ENCODE assay signal across 25 mouse cellular contexts in genomic region chr5:67262964-67263363, GRCm38 (mm10). TPM values are rescaled to one million over a fixed set of nuclear protein-coding genes. Genes with fewer than 3 reads are reported as not detected.
DNase-seq lines count a peak whose midpoint lies in the region; ATAC-seq and TF ChIP-seq lines count a peak whose summit lies in the region.
"Had no signal": no experiment of that assay in that cellular context is flagged by ENCODE, and none has a peak within 500 bp of the region (broad histone marks: within the 10 kb centered on the region; RNA-seq: fewer than 3 reads in every experiment).

No protein-coding gene starts in this region.

- H3K4me2 ChIP-seq in liver, embryonic 12.5 days: peak overlapping the region; percentile 78
- peak overlapping the region; percentile 80 for H3K4me2 ChIP-seq in liver, postnatal 0 days (ENCODE audit: low read depth, low read length)
- H3K4me2 ChIP-seq in forebrain, embryonic 11.5 days (ENCODE audit: low read depth, low read length, severe bottlenecking): no peak overlapping the region
- H3K4me2 ChIP-seq: forebrain, embryonic 13.5 days; heart, embryonic 11.5 days; hindbrain, embryonic 12.5 days; midbrain, embryonic 13.5 days; neural tube, embryonic 13.5 days; stomach, embryonic 15.5 days had no signal

- no peak overlapping the region for H3K4me3 ChIP-seq in MEL (ENCODE audit: control insufficient read depth in 1 of 2, insufficient read depth in 1 of 2, low read depth in 2 of 2, low read length in 2 of 2)
- peak overlapping the region; percentile 89 for H3K4me3 ChIP-seq in liver, embryonic 12.5 days
- peak overlapping the region; percentile 74 for H3K4me3 ChIP-seq in liver, postnatal 0 days (ENCODE audit: low read depth, low read length)
- H3K4me3 ChIP-seq in forebrain, embryonic 11.5 days (ENCODE audit: low read depth, low read length): no peak overlapping the region
- H3K4me3 ChIP-seq: forebrain, embryonic 13.5 days; hindbrain, embryonic 12.5 days; megakaryocyte, embryonic 14.5 days; midbrain, embryonic 13.5 days; neural tube, embryonic 13.5 days; stomach, embryonic 15.5 days had no signal

- no peak for TF ChIP-seq EP300 in MEL (IDR thresholded peaks at IDR 0.05; ENCODE audit: low read depth in 1 of 2, low read length in 2 of 2)
- peak; percentile 86 for TF ChIP-seq EP300 in liver, postnatal 0 days (IDR thresholded peaks at IDR 0.05; ENCODE audit: low read depth)

- no peak for DNase-seq in MEL (ENCODE audit: low read depth, low spot score)
- no peak for DNase-seq in liver, postnatal 0 days
- DNase-seq in forebrain, embryonic 11.5 days (ENCODE audit: low spot score): no peak
- no peak for DNase-seq in urinary bladder, postnatal 36 days (ENCODE audit: low spot score in 2 of 2)
- DNase-seq: adrenal gland, postnatal 36 days; cerebellum, adult 8-10 months; cerebellum, postnatal 25 days; gastrocnemius, postnatal 14 days; heart, postnatal 36 days; kidney, adult 11 months; kidney, postnatal 14 days; lung, postnatal 4 days; right cerebral cortex, postnatal 14 days; thymus, postnatal 25 days had no signal

- no peaks in the 10 kb centered on the region for H3K27me3 ChIP-seq in MEL (ENCODE audit: control insufficient read depth in 1 of 2, insufficient read depth in 2 of 2, low read length in 2 of 2)
- H3K27me3 ChIP-seq in liver, embryonic 12.5 days (replicated peaks): no peaks in the 10 kb centered on the region
- H3K27me3 ChIP-seq in liver, postnatal 0 days (ENCODE audit: insufficient read depth, low read length): no peaks in the 10 kb centered on the region
- no peaks in the 10 kb centered on the region for H3K27me3 ChIP-seq in forebrain, embryonic 11.5 days (ENCODE audit: control insufficient read depth, insufficient read depth, low read length)
- H3K27me3 ChIP-seq: forebrain, embryonic 13.5 days; hindbrain, embryonic 12.5 days; megakaryocyte, embryonic 14.5 days; midbrain, embryonic 13.5 days; neural tube, embryonic 13.5 days; stomach, embryonic 15.5 days had no signal

- H3K9ac ChIP-seq in MEL (ENCODE audit: control insufficient read depth, low read depth, low read length, poor library complexity, severe bottlenecking): no peak overlapping the region
- H3K9ac ChIP-seq in liver, embryonic 12.5 days: peak overlapping the region; percentile 98
- H3K9ac ChIP-seq in liver, postnatal 0 days (replicated peaks): no peak overlapping the region; the same call in 1 of the 2 replicates
- no peak overlapping the region for H3K9ac ChIP-seq in forebrain, embryonic 11.5 days (ENCODE audit: low read length)
- H3K9ac ChIP-seq: forebrain, embryonic 13.5 days; hindbrain, embryonic 12.5 days; midbrain, embryonic 13.5 days; neural tube, embryonic 13.5 days; stomach, embryonic 15.5 days had no signal

- peaks cover 4 to 9% of the 10 kb centered on the region in 2 experiments; a peak in 2 of 4 replicates for H3K4me1 ChIP-seq in MEL (ENCODE audit: control insufficient read depth in 1 of 2, insufficient read depth in 2 of 2, low read length in 2 of 2)
- peaks cover 45% of the 10 kb centered on the region for H3K4me1 ChIP-seq in liver, embryonic 12.5 days
- peaks cover 10% of the 10 kb centered on the region; the same call in 1 of the 2 replicates for H3K4me1 ChIP-seq in liver, postnatal 0 days (ENCODE audit: insufficient read depth)
- H3K4me1 ChIP-seq in forebrain, embryonic 11.5 days (replicated peaks; ENCODE audit: control insufficient read depth, insufficient read depth, low read length): no peaks in the 10 kb centered on the region; the same call in 1 of the 2 replicates
- H3K4me1 ChIP-seq: stomach, embryonic 15.5 days had no signal

- H3K36me3 ChIP-seq in MEL (ENCODE audit: control insufficient read depth in 1 of 2, insufficient read depth in 2 of 2, low read length in 2 of 2): peaks cover 25 to 26% of the 10 kb centered on the region in 2 experiments
- peaks cover 58% of the 10 kb centered on the region for H3K36me3 ChIP-seq in liver, embryonic 12.5 days
- H3K36me3 ChIP-seq in liver, postnatal 0 days (replicated peaks; ENCODE audit: insufficient read depth, low read length): peaks cover 36% of the 10 kb centered on the region
- peaks cover 16% of the 10 kb centered on the region for H3K36me3 ChIP-seq in forebrain, embryonic 11.5 days (ENCODE audit: control insufficient read depth, insufficient read depth, low read length)

- H3K27ac ChIP-seq in MEL (ENCODE audit: control insufficient read depth, low read depth, low read length): no peak overlapping the region
- peak overlapping the region; percentile 75 for H3K27ac ChIP-seq in liver, embryonic 12.5 days
- H3K27ac ChIP-seq in liver, postnatal 0 days (ENCODE audit: low read depth): no peak overlapping the region
- H3K27ac ChIP-seq in forebrain, embryonic 11.5 days (ENCODE audit: low read depth, low read length): no peak overlapping the region
- H3K27ac ChIP-seq: forebrain, embryonic 13.5 days; hindbrain, embryonic 12.5 days; midbrain, embryonic 13.5 days; neural tube, embryonic 13.5 days; stomach, embryonic 15.5 days had no signal

- TF ChIP-seq CTCF in MEL (IDR thresholded peaks at IDR 0.05 in 2 of 3, conservative IDR thresholded peaks at IDR 0.05 in 1 of 3; ENCODE audit: control insufficient read depth in 1 of 3, insufficient read depth in 1 of 3, low read depth in 2 of 3, low read length in 3 of 3, poor library complexity in 1 of 3, severe bottlenecking in 1 of 3): no peak
- no peak for TF ChIP-seq CTCF in liver, postnatal 0 days (IDR thresholded peaks at IDR 0.05; ENCODE audit: low read depth)

- WGBS in liver, embryonic 12.5 days (ENCODE audit: insufficient replicate concordance): 49% methylated on average over 7 of the region's 7 CpGs
- WGBS in liver, postnatal 0 days (ENCODE audit: insufficient replicate concordance): 61% methylated on average over 7 of the region's 7 CpGs
- WGBS in forebrain, embryonic 11.5 days: 93% methylated on average over 7 of the region's 7 CpGs

- H3K79me2 ChIP-seq in MEL (ENCODE audit: control insufficient read depth, insufficient read depth, low read length, poor library complexity): peaks cover 24% of the 10 kb centered on the region

- H3K9me3 ChIP-seq in MEL (replicated peaks; ENCODE audit: insufficient read depth, low read length): no peaks in the 10 kb centered on the region
- no peaks in the 10 kb centered on the region for H3K9me3 ChIP-seq in liver, embryonic 12.5 days (replicated peaks)
- no peaks in the 10 kb centered on the region for H3K9me3 ChIP-seq in liver, postnatal 0 days (ENCODE audit: low read length)
- no peaks in the 10 kb centered on the region for H3K9me3 ChIP-seq in forebrain, embryonic 11.5 days (ENCODE audit: control insufficient read depth, low read length)
- H3K9me3 ChIP-seq: forebrain, embryonic 13.5 days; hindbrain, embryonic 12.5 days; megakaryocyte, embryonic 14.5 days; midbrain, embryonic 13.5 days; neural tube, embryonic 13.5 days; stomach, embryonic 15.5 days had no signal

- ATAC-seq in erythroblast, adult 5-6 weeks (replicated peaks; ENCODE audit: low FRiP score, poor library complexity, severe bottlenecking): peak; percentile 21; the same call in 1 of the 2 replicates
- ATAC-seq in liver, embryonic 12.5 days: peak; percentile 72
- no peak for ATAC-seq in liver, postnatal 0 days
- no peak for ATAC-seq in cerebellum, adult (ENCODE audit: insufficient number of reproducible peaks, low FRiP score, low TSS enrichment)
- ATAC-seq in forebrain, embryonic 11.5 days (replicated peaks; ENCODE audit: low FRiP score): no peak
- ATAC-seq: forebrain, embryonic 13.5 days; lung, postnatal 0 days; midbrain, embryonic 13.5 days had no signal

- no peak for TF ChIP-seq RAD21 in MEL (IDR thresholded peaks at IDR 0.05; ENCODE audit: low read depth, low read length)

- TF ChIP-seq POLR2A in MEL (IDR thresholded peaks at IDR 0.05; ENCODE audit: control insufficient read depth in 1 of 2, insufficient read depth in 1 of 2, low read depth in 1 of 2, low read length in 2 of 2, poor library complexity in 1 of 2): no peak

TF ChIP-seq in MEL, 35 proteins besides CTCF, POLR2A, EP300 and RAD21:
- 0 out of 2 replicates have a peak, but pooled peaks have one; percentile 11 for TF ChIP-seq GATA1 (IDR thresholded peaks at IDR 0.05; ENCODE audit: low read depth, low read length)
- TF ChIP-seq MEF2A (IDR thresholded peaks at IDR 0.05; ENCODE audit: extremely low read depth, insufficient replicate concordance, low read depth, low read length, poor library complexity, severe bottlenecking): no peak
TF ChIP-seq in MEL: peak in this region for 1.

RNA-seq across cellular contexts. Expression of gene Tmem33, which starts 2.6 kb away (rescaled TPM):
- 71.1 and 79.3 TPM in 2 replicates for total RNA-seq in MEL (2012; rRNA removed)
- polyA plus RNA-seq in MEL (2012; ENCODE audit: insufficient read depth in 1 of 2, insufficient read length in 2 of 2, low read depth in 1 of 2, low replicate concordance in 2 of 2, missing spikeins in 1 of 2): 100 to 1,000 TPM in 1 of 2 experiments, 10 to 100 TPM in 1; 89.8 to 312 TPM
- 147 and 164 TPM in 2 replicates for total RNA-seq in erythroblast, adult 5-6 weeks (2015; ENCODE audit: low replicate concordance)
- 80.3 and 89.9 TPM in 2 replicates for total RNA-seq in erythroblast, adult 5-6 weeks (2017; ENCODE audit: low replicate concordance)
- polyA plus RNA-seq in liver, embryonic 12.5 days (2016; fragmentation: Nextera tagmentation; extraction: Ambion mirVana): 114 and 118 TPM in 2 replicates
- 86.4 and 90.0 TPM in 2 replicates for polyA plus RNA-seq in liver, postnatal 0 days (2015; fragmentation: Nextera tagmentation; extraction: Ambion mirVana)
- polyA plus RNA-seq in forebrain, embryonic 11.5 days (2014; fragmentation: Nextera tagmentation; extraction: Ambion mirVana): 106 and 117 TPM in 2 replicates

RNA-seq across cellular contexts. Expression of gene Slc30a9, which starts 43.8 kb away (rescaled TPM):
- 18.9 and 20.2 TPM in 2 replicates for total RNA-seq in MEL (2012; rRNA removed)
- polyA plus RNA-seq in MEL (2012; ENCODE audit: insufficient read depth in 1 of 2, insufficient read length in 2 of 2, low read depth in 1 of 2, low replicate concordance in 2 of 2, missing spikeins in 1 of 2): 100 to 1,000 TPM in 1 of 2 experiments, 10 to 100 TPM in 1; 37.6 to 284 TPM
- 270 and 282 TPM in 2 replicates for total RNA-seq in erythroblast, adult 5-6 weeks (2015; ENCODE audit: low replicate concordance)
- 366 and 394 TPM in 2 replicates for total RNA-seq in erythroblast, adult 5-6 weeks (2017; ENCODE audit: low replicate concordance)
- 84.6 and 86.4 TPM in 2 replicates for polyA plus RNA-seq in liver, embryonic 12.5 days (2016; fragmentation: Nextera tagmentation; extraction: Ambion mirVana)
- polyA plus RNA-seq in liver, postnatal 0 days (2015; fragmentation: Nextera tagmentation; extraction: Ambion mirVana): 55.4 and 65.0 TPM in 2 replicates
- polyA plus RNA-seq in forebrain, embryonic 11.5 days (2014; fragmentation: Nextera tagmentation; extraction: Ambion mirVana): 126 and 131 TPM in 2 replicates

Comparison
In these comparisons a context has a peak if more than half of its experiments do, and no peak if none do; other contexts are left out.
1. ATAC-seq: peak in erythroblast, adult 5-6 weeks (single experiment) and liver, embryonic 12.5 days (single experiment); none in liver, postnatal 0 days (single experiment), cerebellum, adult (single experiment) and forebrain, embryonic 11.5 days (single experiment).
2. H3K4me3 ChIP-seq: peak in liver, embryonic 12.5 days (single experiment) and liver, postnatal 0 days (single experiment); none in MEL (0 of 2) and forebrain, embryonic 11.5 days (single experiment).